Mouse (Mus musculus): ENCODE data around the gene Ednra. TPM values are rescaled to one million over a fixed set of nuclear protein-coding genes. Genes with fewer than 3 reads are reported as not detected.

Gene Ednra
- polyA plus RNA-seq (2016; fragmentation: Nextera tagmentation; extraction: Ambion mirVana): 42.0 and 45.6 TPM in 2 replicates

- Histone ChIP-seq H3K36me3 (peaks cover 5% of the 10 kb centered on the region), H3K4me3 (peak within 1 kb of the TSS; percentile 76), H3K4me1 (replicated peaks) (peaks cover 37% of the 10 kb centered on the region), H3K9me3 (replicated peaks) (no peaks in the 10 kb centered on the region), H3K27ac (ENCODE audit: poor library complexity, severe bottlenecking) (peak within 1 kb of the TSS; percentile 98), H3K27me3 (replicated peaks) (no peaks in the 10 kb centered on the region), H3K4me2 (peak within 1 kb of the TSS; percentile 74), H3K9ac (peak within 1 kb of the TSS; percentile 90)
- ATAC-seq (ENCODE audit: insufficient number of reproducible peaks, low FRiP score): peak; percentile 85
- WGBS: under 1% methylated on average over 27 of the region's 27 CpGs
These were observed at the start of gene Ednra for GRCm38 (mm10) chr8:77724046-77724930. Gene Ednra, minus strand, starts transcription at chr8:77724464.

GRCm38 (mm10) chr8:77773831-77774230, 49.6 kb upstream of the Ednra start:
- no peak for ATAC-seq (ENCODE audit: insufficient number of reproducible peaks, low FRiP score)
- Histone ChIP-seq H3K9me3 (replicated peaks) (no peaks in the 10 kb centered on the region; the same call in 1 of the 2 replicates), H3K4me1 (replicated peaks) (peaks cover 17% of the 10 kb centered on the region), H3K9ac (no peak overlapping the region), H3K27me3 (replicated peaks) (no peaks in the 10 kb centered on the region), H3K4me3 (no peak overlapping the region), H3K27ac (ENCODE audit: poor library complexity, severe bottlenecking) (no peak overlapping the region), H3K4me2 (no peak overlapping the region), H3K36me3 (no peaks in the 10 kb centered on the region)
- WGBS: 75% methylated on average over 4 of the region's 4 CpGs

DNA sequence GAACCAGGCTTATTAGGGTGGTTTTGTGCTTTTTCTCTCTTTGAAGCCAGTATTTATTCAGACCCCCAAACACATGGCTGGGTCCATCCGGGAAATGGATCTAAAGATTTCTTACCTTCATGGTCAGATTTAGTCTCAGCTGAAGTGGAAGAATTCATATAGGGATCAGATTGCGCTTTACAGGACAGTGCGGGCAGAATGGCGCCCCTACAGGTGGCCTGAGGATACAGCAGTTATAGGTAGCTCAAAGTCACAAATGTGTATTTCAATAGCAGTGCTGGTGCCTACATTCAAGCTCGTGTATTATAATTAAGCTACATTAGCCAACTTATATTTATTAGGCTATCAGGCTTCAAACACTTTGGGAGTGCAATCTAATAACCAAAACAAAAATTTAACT, 49.0 kb upstream of the Ednra start:
- 67% methylated on average over 5 of the region's 5 CpGs for whole genome bisulfite sequencing
- H3K27ac ChIP-seq (ENCODE audit: poor library complexity, severe bottlenecking): peak overlapping the region; percentile 72
- H3K9ac ChIP-seq: no peak overlapping the region
- H3K9me3 ChIP-seq (replicated peaks): no peaks in the 10 kb centered on the region; the same call in 1 of the 2 replicates
- H3K4me1 ChIP-seq (replicated peaks): peaks cover 17% of the 10 kb centered on the region
- H3K27me3 ChIP-seq (replicated peaks): no peaks in the 10 kb centered on the region
- H3K36me3 ChIP-seq: no peaks in the 10 kb centered on the region
- no peak overlapping the region for H3K4me2 ChIP-seq
- no peak for ATAC-seq (ENCODE audit: insufficient number of reproducible peaks, low FRiP score)
- H3K4me3 ChIP-seq: no peak overlapping the region

GRCm38 (mm10) chr8:77772210-77772886, 48.1 kb upstream of the Ednra start:
- Histone ChIP-seq H3K4me1 (replicated peaks) (peaks cover 17% of the 10 kb centered on the region), H3K36me3 (no peaks in the 10 kb centered on the region), H3K27me3 (replicated peaks) (no peaks in the 10 kb centered on the region), H3K4me3 (no peak overlapping the region), H3K4me2 (no peak overlapping the region), H3K27ac (ENCODE audit: poor library complexity, severe bottlenecking) (peak overlapping the region; percentile 72), H3K9ac (no peak overlapping the region), H3K9me3 (replicated peaks) (peaks cover 2% of the 10 kb centered on the region; the same call in 1 of the 2 replicates)
- ATAC-seq (ENCODE audit: insufficient number of reproducible peaks, low FRiP score): peak; percentile 71; the same call in 1 of the 2 replicates
- 15% methylated on average over 5 of the region's 5 CpGs for WGBS

DNA sequence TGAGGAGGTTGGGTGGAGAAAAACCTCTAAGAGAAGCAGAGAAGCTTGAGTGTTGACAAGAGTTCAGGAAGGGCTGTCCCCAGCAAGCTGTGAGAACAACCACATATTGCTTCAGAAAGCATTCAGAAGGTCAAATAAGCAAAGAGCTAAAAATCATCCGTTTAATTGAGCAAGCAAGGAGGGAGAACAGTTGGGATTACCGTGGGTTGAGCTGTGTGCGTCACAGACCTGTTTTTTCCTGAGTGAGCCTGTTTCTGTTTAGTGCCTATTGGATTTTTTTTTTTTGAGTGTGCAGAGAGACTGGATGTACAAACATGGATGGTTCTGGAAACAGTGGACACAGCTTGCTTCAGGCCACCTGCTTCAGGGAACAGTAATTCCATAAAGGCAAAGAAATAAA, 46.7 kb upstream of the Ednra start:
- ATAC-seq (ENCODE audit: insufficient number of reproducible peaks, low FRiP score): no peak
- Histone ChIP-seq H3K4me1 (replicated peaks) (peaks cover 17% of the 10 kb centered on the region), H3K4me3 (no peak overlapping the region), H3K27me3 (replicated peaks) (no peaks in the 10 kb centered on the region), H3K9ac (no peak overlapping the region), H3K9me3 (replicated peaks) (peaks cover 2% of the 10 kb centered on the region; the same call in 1 of the 2 replicates), H3K36me3 (no peaks in the 10 kb centered on the region), H3K4me2 (no peak overlapping the region), H3K27ac (ENCODE audit: poor library complexity, severe bottlenecking) (no peak overlapping the region)
- WGBS: 75% methylated on average over 3 of the region's 3 CpGs

GRCm38 (mm10) chr8:77768916-77769315, 44.7 kb upstream of the Ednra start:
- H3K9me3 ChIP-seq (replicated peaks): peaks cover 2% of the 10 kb centered on the region; the same call in 1 of the 2 replicates
- no peak overlapping the region for H3K9ac ChIP-seq
- peaks cover 17% of the 10 kb centered on the region for H3K4me1 ChIP-seq (replicated peaks)
- no peak overlapping the region for H3K27ac ChIP-seq (ENCODE audit: poor library complexity, severe bottlenecking)
- no peak overlapping the region for H3K4me2 ChIP-seq
- 87% methylated on average over 5 of the region's 5 CpGs for WGBS
- no peak for ATAC-seq (ENCODE audit: insufficient number of reproducible peaks, low FRiP score)
- H3K27me3 ChIP-seq (replicated peaks): no peaks in the 10 kb centered on the region
- no peak overlapping the region for H3K4me3 ChIP-seq
- H3K36me3 ChIP-seq: no peaks in the 10 kb centered on the region

DNA sequence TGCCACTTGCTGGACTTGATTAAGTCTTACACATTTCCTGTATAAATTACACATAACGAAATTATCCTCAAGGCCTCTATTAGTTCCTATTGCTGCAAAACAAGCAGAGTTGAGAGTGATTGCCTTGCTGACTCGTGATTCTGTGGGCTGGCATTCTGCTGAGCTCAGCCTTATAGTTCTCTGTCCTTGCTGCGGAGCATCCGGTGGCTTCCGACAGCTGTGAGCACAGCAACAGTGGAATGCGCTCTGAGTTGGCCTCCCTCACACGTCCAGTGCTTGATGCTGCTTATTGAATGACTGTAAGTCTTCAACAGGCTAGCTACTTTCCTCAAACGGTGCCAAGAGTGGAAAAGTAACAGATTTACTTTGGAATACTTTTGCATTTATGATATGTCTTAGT, 40.0 kb upstream of the Ednra start:
- Histone ChIP-seq H3K36me3 (no peaks in the 10 kb centered on the region), H3K9ac (no peak overlapping the region), H3K4me2 (no peak overlapping the region), H3K27me3 (replicated peaks) (no peaks in the 10 kb centered on the region), H3K4me1 (replicated peaks) (no peaks in the 10 kb centered on the region), H3K9me3 (replicated peaks) (peaks cover 8% of the 10 kb centered on the region; the same call in 1 of the 2 replicates), H3K27ac (ENCODE audit: poor library complexity, severe bottlenecking) (no peak overlapping the region), H3K4me3 (no peak overlapping the region)
- no peak for ATAC-seq (ENCODE audit: insufficient number of reproducible peaks, low FRiP score)
- WGBS: 49% methylated on average over 8 of the region's 8 CpGs

- H3K27ac ChIP-seq (ENCODE audit: poor library complexity, severe bottlenecking): no peak overlapping the region
These were observed 38.7 kb upstream of the Ednra start for GRCm38 (mm10) chr8:77762967-77763366.

GRCm38 (mm10) chr8:77755441-77755840, 31.2 kb upstream of the Ednra start:
- Histone ChIP-seq H3K27ac (ENCODE audit: poor library complexity, severe bottlenecking) (0 out of 2 replicates have a peak overlapping the region, but pooled peaks have one; percentile 0), H3K36me3 (no peaks in the 10 kb centered on the region), H3K4me3 (no peak overlapping the region), H3K27me3 (replicated peaks) (no peaks in the 10 kb centered on the region), H3K9ac (no peak overlapping the region), H3K9me3 (replicated peaks) (no peaks in the 10 kb centered on the region), H3K4me2 (no peak overlapping the region), H3K4me1 (replicated peaks) (peaks cover 3% of the 10 kb centered on the region; the same call in 1 of the 2 replicates)
- no peak for ATAC-seq (ENCODE audit: insufficient number of reproducible peaks, low FRiP score)
- 52% methylated on average over 4 of the region's 4 CpGs for WGBS

More at GRCm38 (mm10) chr8:77762967-77763366, 38.7 kb upstream of the Ednra start:
- Histone ChIP-seq H3K36me3 (no peaks in the 10 kb centered on the region), H3K9me3 (replicated peaks) (peaks cover 8% of the 10 kb centered on the region; the same call in 1 of the 2 replicates), H3K27me3 (replicated peaks) (no peaks in the 10 kb centered on the region), H3K4me1 (replicated peaks) (no peaks in the 10 kb centered on the region), H3K4me3 (no peak overlapping the region), H3K4me2 (no peak overlapping the region), H3K9ac (no peak overlapping the region)
- ATAC-seq (ENCODE audit: insufficient number of reproducible peaks, low FRiP score): no peak
- WGBS: 80% methylated on average over 3 of the region's 3 CpGs

- no peaks in the 10 kb centered on the region for H3K9me3 ChIP-seq (replicated peaks)
- whole genome bisulfite sequencing: 69% methylated on average over 5 of the region's 5 CpGs
- no peak overlapping the region for H3K4me2 ChIP-seq
- H3K4me1 ChIP-seq (replicated peaks): peaks cover 3% of the 10 kb centered on the region; the same call in 1 of the 2 replicates
- no peak for ATAC-seq (ENCODE audit: insufficient number of reproducible peaks, low FRiP score)
- H3K27ac ChIP-seq (ENCODE audit: poor library complexity, severe bottlenecking): no peak overlapping the region
- no peak overlapping the region for H3K4me3 ChIP-seq
- no peak overlapping the region for H3K9ac ChIP-seq
- H3K27me3 ChIP-seq (replicated peaks): no peaks in the 10 kb centered on the region
- H3K36me3 ChIP-seq: no peaks in the 10 kb centered on the region
These were observed 29.5 kb upstream of the Ednra start for GRCm38 (mm10) chr8:77753796-77754195.

- Histone ChIP-seq H3K36me3 (no peaks in the 10 kb centered on the region), H3K9me3 (replicated peaks) (no peaks in the 10 kb centered on the region), H3K9ac (no peak overlapping the region), H3K4me1 (replicated peaks) (peaks cover 10% of the 10 kb centered on the region), H3K27ac (ENCODE audit: poor library complexity, severe bottlenecking) (no peak overlapping the region), H3K27me3 (replicated peaks) (no peaks in the 10 kb centered on the region), H3K4me3 (no peak overlapping the region), H3K4me2 (no peak overlapping the region)
- no peak for ATAC-seq (ENCODE audit: insufficient number of reproducible peaks, low FRiP score)
- WGBS: 61% methylated on average over 3 of the region's 3 CpGs
These were observed 27.8 kb upstream of the Ednra start for GRCm38 (mm10) chr8:77752041-77752440.

Data from heart, embryonic 12.5 days (tissue).